Comparison of ENCODE assay signal across 8 mouse cellular contexts in the genomic region with DNA sequence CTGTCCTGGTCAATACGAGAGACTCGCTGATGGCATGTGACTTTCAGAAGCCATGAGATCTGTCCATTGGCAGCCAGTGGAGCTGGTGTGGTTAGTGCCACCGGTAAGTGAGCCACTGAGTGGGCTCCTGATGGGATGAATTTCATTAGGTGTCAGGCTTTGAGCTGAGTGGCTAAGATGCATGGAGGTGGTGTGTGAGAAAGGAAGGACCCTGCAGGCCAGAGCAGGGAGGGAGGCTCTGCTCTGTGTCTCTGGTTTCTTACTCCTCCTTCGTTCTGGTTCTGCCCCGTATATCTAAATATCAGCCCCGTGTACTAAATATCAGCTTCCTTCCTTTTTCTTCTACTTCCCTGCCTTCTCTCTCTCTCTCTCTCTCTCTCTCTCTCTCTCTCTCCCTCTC. TPM values are rescaled to one million over a fixed set of nuclear protein-coding genes. Genes with fewer than 3 reads are reported as not detected.
A peak's percentile ranks its signal among the peaks of the same experiment; 100 is the strongest.
DNase-seq lines count a peak whose midpoint lies in the region; ATAC-seq lines count a peak whose summit lies in the region.

No protein-coding gene starts in this region.

- no peaks in the 10 kb centered on the region for H3K36me3 ChIP-seq in heart, embryonic 14.5 days (ENCODE audit: control insufficient read depth, insufficient read depth, low read length)
- H3K36me3 ChIP-seq in embryonic facial prominence, embryonic 11.5 days (replicated peaks; ENCODE audit: control insufficient read depth, insufficient read depth, low read depth, low read length): no peaks in the 10 kb centered on the region
- H3K36me3 ChIP-seq in hindbrain, embryonic 14.5 days (replicated peaks; ENCODE audit: control insufficient read depth, insufficient read depth): no peaks in the 10 kb centered on the region

- no peak for ATAC-seq in heart, embryonic 14.5 days (ENCODE audit: insufficient number of reproducible peaks, insufficient read depth, low FRiP score, low read depth)
- ATAC-seq in embryonic facial prominence, embryonic 11.5 days (replicated peaks; ENCODE audit: insufficient number of reproducible peaks, low FRiP score, low TSS enrichment, low read depth): 0 out of 2 replicates have a peak, but pooled peaks have one; percentile 41
- no peak for ATAC-seq in hindbrain, embryonic 14.5 days (ENCODE audit: low FRiP score)
- ATAC-seq in megakaryocyte-erythroid progenitor cell, adult 5-6 weeks (replicated peaks; ENCODE audit: low FRiP score, low TSS enrichment, poor library complexity, severe bottlenecking): peak; percentile 42

- no peak overlapping the region for H3K9ac ChIP-seq in heart, embryonic 14.5 days (ENCODE audit: low read length)
- peak overlapping the region; percentile 8; the same call in 1 of the 2 replicates for H3K9ac ChIP-seq in embryonic facial prominence, embryonic 11.5 days (replicated peaks; ENCODE audit: low read length)
- H3K9ac ChIP-seq in hindbrain, embryonic 14.5 days: no peak overlapping the region

- H3K4me3 ChIP-seq in heart, embryonic 14.5 days (ENCODE audit: control insufficient read depth in 1 of 2, insufficient read depth in 1 of 2, low read depth in 1 of 2, low read length in 2 of 2): no peak overlapping the region
- no peak overlapping the region for H3K4me3 ChIP-seq in embryonic facial prominence, embryonic 11.5 days (ENCODE audit: low read depth, low read length)
- no peak overlapping the region for H3K4me3 ChIP-seq in hindbrain, embryonic 14.5 days (replicated peaks; ENCODE audit: low read length)

- peaks cover 7 to 9% of the 10 kb centered on the region in 2 experiments; a peak in 3 of 4 replicates for H3K4me1 ChIP-seq in heart, embryonic 14.5 days (ENCODE audit: control insufficient read depth in 2 of 2, insufficient read depth in 2 of 2, low read length in 2 of 2)
- H3K4me1 ChIP-seq in embryonic facial prominence, embryonic 11.5 days (ENCODE audit: control insufficient read depth, insufficient read depth, low read length): peaks cover 7% of the 10 kb centered on the region; the same call in 1 of the 2 replicates
- 0 out of 2 replicates have a peak, but pooled peaks cover 8% of the 10 kb centered on the region for H3K4me1 ChIP-seq in hindbrain, embryonic 14.5 days (replicated peaks; ENCODE audit: control insufficient read depth, insufficient read depth, low read length)

- DNase-seq in heart, adult 18-20 months: no peak
- DNase-seq in embryonic facial prominence, embryonic 11.5 days (ENCODE audit: low spot score): no peak
- DNase-seq in hindbrain, embryonic 14.5 days (ENCODE audit: low spot score): no peak
- DNase-seq in thymus, postnatal 36 days: no peak
- DNase-seq in gastrocnemius, adult 18-20 months (ENCODE audit: low spot score): no peak
- no peak for DNase-seq in ovary, postnatal 36 days (ENCODE audit: low spot score)

- peak overlapping the region; percentile 67 for H3K4me2 ChIP-seq in heart, embryonic 14.5 days (ENCODE audit: low read length)
- no peak overlapping the region for H3K4me2 ChIP-seq in embryonic facial prominence, embryonic 11.5 days (ENCODE audit: low read depth, low read length)
- H3K4me2 ChIP-seq in hindbrain, embryonic 14.5 days (replicated peaks): peak overlapping the region; percentile 66; the same call in 1 of the 2 replicates

- WGBS in heart, embryonic 14.5 days: 62% methylated on average over 6 of the region's 6 CpGs
- WGBS in embryonic facial prominence, embryonic 11.5 days: 61% methylated on average over 6 of the region's 6 CpGs
- WGBS in hindbrain, embryonic 14.5 days: 84% methylated on average over 6 of the region's 6 CpGs

- H3K27me3 ChIP-seq in heart, embryonic 14.5 days (ENCODE audit: control insufficient read depth, insufficient read depth, low read length): 0 out of 2 replicates have a peak, but pooled peaks cover 3% of the 10 kb centered on the region
- no peaks in the 10 kb centered on the region for H3K27me3 ChIP-seq in embryonic facial prominence, embryonic 11.5 days (ENCODE audit: control insufficient read depth, insufficient read depth, low read length)
- H3K27me3 ChIP-seq in hindbrain, embryonic 14.5 days (ENCODE audit: control insufficient read depth, insufficient read depth, low read length): no peaks in the 10 kb centered on the region

- H3K27ac ChIP-seq in heart, embryonic 14.5 days (replicated peaks in 1 of 2; ENCODE audit: control insufficient read depth in 1 of 2, insufficient read depth in 1 of 2, low read depth in 2 of 2, low read length in 2 of 2): no peak overlapping the region
- peak overlapping the region; percentile 61; the same call in 1 of the 2 replicates for H3K27ac ChIP-seq in embryonic facial prominence, embryonic 11.5 days (replicated peaks; ENCODE audit: low read depth, low read length)
- no peak overlapping the region for H3K27ac ChIP-seq in hindbrain, embryonic 14.5 days

- H3K9me3 ChIP-seq in heart, embryonic 14.5 days (ENCODE audit: control insufficient read depth, low read length): no peaks in the 10 kb centered on the region
- H3K9me3 ChIP-seq in embryonic facial prominence, embryonic 11.5 days (replicated peaks; ENCODE audit: control insufficient read depth, low read length): no peaks in the 10 kb centered on the region
- H3K9me3 ChIP-seq in hindbrain, embryonic 14.5 days (ENCODE audit: control insufficient read depth, low read length): no peaks in the 10 kb centered on the region

RNA-seq across cellular contexts. Expression of gene Llph, which starts 44.4 kb away (rescaled TPM):
- 29.1 and 30.9 TPM in 2 replicates for polyA plus RNA-seq in heart, embryonic 14.5 days (2014; fragmentation: Nextera tagmentation; extraction: Ambion mirVana)
- 1 to 10 TPM; 8.3 to 9.9 TPM for total RNA-seq in heart, adult 18-20 months (2021)
- 49.1 and 56.4 TPM in 2 replicates for polyA plus RNA-seq in embryonic facial prominence, embryonic 11.5 days (2014; fragmentation: Nextera tagmentation; extraction: Ambion mirVana)
- polyA plus RNA-seq in hindbrain, embryonic 14.5 days (2014; fragmentation: Nextera tagmentation; extraction: Ambion mirVana): 35.5 and 38.7 TPM in 2 replicates
- total RNA-seq in megakaryocyte-erythroid progenitor cell, adult 5-6 weeks (2014; fragmentation: Nextera tagmentation): 85.9 and 124 TPM in 2 replicates
- 101 and 109 TPM in 2 replicates for total RNA-seq in megakaryocyte-erythroid progenitor cell, adult 5-6 weeks (2017)
- total RNA-seq in gastrocnemius, adult 18-20 months (2021): 10 to 100 TPM; 15.9 to 17.3 TPM

Comparison
In these comparisons a context has a peak if more than half of its experiments do, and no peak if none do; other contexts are left out.
1. ATAC-seq: peak in embryonic facial prominence, embryonic 11.5 days (single experiment) and megakaryocyte-erythroid progenitor cell, adult 5-6 weeks (single experiment); none in heart, embryonic 14.5 days (single experiment) and hindbrain, embryonic 14.5 days (single experiment).
2. RNA of gene Llph, which starts 44.4 kb away (total RNA-seq): 85.9 to 124 TPM in megakaryocyte-erythroid progenitor cell, adult 5-6 weeks; 15.9 to 17.3 TPM in gastrocnemius, adult 18-20 months and 8.3 to 9.9 TPM in heart, adult 18-20 months; every median in the first group is over 4 times any median in the second.